Mouse (Mus musculus): ENCODE measurements at regions not wholly inside any gene's neighbourhood (a gene's known extent, or its start where the extent isn't known, plus 50 kb on each side); places are given as distances from the start of the nearest gene placed in this dataset.

GRCm38 (mm10) chr12:110086921-110087320 is 191.9 kb upstream of the Dio3 start:
- H3K27me3 ChIP-seq (ENCODE audit: insufficient read depth, low read length) = no peaks in the 10 kb centered on the region
- H3K4me3 ChIP-seq (ENCODE audit: low read depth, low read length) = no peak overlapping the region
- no peak overlapping the region for H3K27ac ChIP-seq (ENCODE audit: low read depth, low read length)
- no peak for ATAC-seq (ENCODE audit: low FRiP score)
- no peaks in the 10 kb centered on the region for H3K9me3 ChIP-seq (ENCODE audit: low read length)
- no peaks in the 10 kb centered on the region for H3K36me3 ChIP-seq (ENCODE audit: insufficient read depth, low read length)
- 85% methylated on average over 2 of the region's 2 CpGs for WGBS
- TF ChIP-seq CTCF (IDR thresholded peaks at IDR 0.05) = no peak
- no peaks in the 10 kb centered on the region for H3K4me1 ChIP-seq (ENCODE audit: insufficient read depth, low read length)
- DNase-seq (ENCODE audit: low spot score) = no peak
- no peak overlapping the region for H3K4me2 ChIP-seq (ENCODE audit: low read depth, low read length, poor library complexity, severe bottlenecking)
- H3K9ac ChIP-seq (replicated peaks; ENCODE audit: low read length, poor library complexity, severe bottlenecking) = no peak overlapping the region

GRCm38 (mm10) chr12:110087812-110088211 is 191.1 kb upstream of the Dio3 start:
- no peaks in the 10 kb centered on the region for H3K9me3 ChIP-seq (ENCODE audit: low read length)
- H3K9ac ChIP-seq (replicated peaks; ENCODE audit: low read length, poor library complexity, severe bottlenecking) = no peak overlapping the region
- ATAC-seq (ENCODE audit: low FRiP score) (no peak), DNase-seq (ENCODE audit: low spot score) (no peak)
- no peaks in the 10 kb centered on the region for H3K4me1 ChIP-seq (ENCODE audit: insufficient read depth, low read length)
- H3K36me3 ChIP-seq (ENCODE audit: insufficient read depth, low read length) = no peaks in the 10 kb centered on the region
- H3K4me3 ChIP-seq (ENCODE audit: low read depth, low read length) = no peak overlapping the region
- TF ChIP-seq CTCF (IDR thresholded peaks at IDR 0.05) = no peak
- no peak overlapping the region for H3K4me2 ChIP-seq (ENCODE audit: low read depth, low read length, poor library complexity, severe bottlenecking)
- H3K27ac ChIP-seq (ENCODE audit: low read depth, low read length) = no peak overlapping the region
- no peaks in the 10 kb centered on the region for H3K27me3 ChIP-seq (ENCODE audit: insufficient read depth, low read length)

- H3K9me3 ChIP-seq (ENCODE audit: low read length) = peaks cover 8% of the 10 kb centered on the region; the same call in 1 of the 2 replicates
- no peak overlapping the region for H3K9ac ChIP-seq (replicated peaks; ENCODE audit: low read length, poor library complexity, severe bottlenecking)
- DNase-seq (ENCODE audit: low spot score) = no peak
- no peak overlapping the region for H3K4me2 ChIP-seq (ENCODE audit: low read depth, low read length, poor library complexity, severe bottlenecking)
- H3K27me3 ChIP-seq (ENCODE audit: insufficient read depth, low read length) = no peaks in the 10 kb centered on the region
- H3K36me3 ChIP-seq (ENCODE audit: insufficient read depth, low read length) = no peaks in the 10 kb centered on the region
- no peaks in the 10 kb centered on the region for H3K4me1 ChIP-seq (ENCODE audit: insufficient read depth, low read length)
- no peak overlapping the region for H3K27ac ChIP-seq (ENCODE audit: low read depth, low read length)
- no peak for TF ChIP-seq CTCF (IDR thresholded peaks at IDR 0.05)
- 76% methylated on average over 7 of the region's 7 CpGs for WGBS
- ATAC-seq (ENCODE audit: low FRiP score) = no peak
- H3K4me3 ChIP-seq (ENCODE audit: low read depth, low read length) = no peak overlapping the region
Observed at GRCm38 (mm10) chr12:110102186-110102585, 176.7 kb upstream of the Dio3 start.

GRCm38 (mm10) chr12:110112051-110112722 is 166.7 kb upstream of the Dio3 start:
- Histone ChIP-seq H3K36me3 (ENCODE audit: insufficient read depth, low read length) (no peaks in the 10 kb centered on the region), H3K4me3 (ENCODE audit: low read depth, low read length) (no peak overlapping the region), H3K4me2 (ENCODE audit: low read depth, low read length, poor library complexity, severe bottlenecking) (no peak overlapping the region), H3K9me3 (ENCODE audit: low read length) (no peaks in the 10 kb centered on the region), H3K27me3 (ENCODE audit: insufficient read depth, low read length) (no peaks in the 10 kb centered on the region), H3K9ac (replicated peaks; ENCODE audit: low read length, poor library complexity, severe bottlenecking) (no peak overlapping the region), H3K27ac (ENCODE audit: low read depth, low read length) (no peak overlapping the region), H3K4me1 (ENCODE audit: insufficient read depth, low read length) (no peaks in the 10 kb centered on the region)
- DNase-seq (ENCODE audit: low spot score) (no peak), ATAC-seq (ENCODE audit: low FRiP score) (no peak)
- 77% methylated on average over 11 of the region's 11 CpGs for WGBS
- no peak for TF ChIP-seq CTCF (IDR thresholded peaks at IDR 0.05)

- H3K4me1 ChIP-seq (ENCODE audit: insufficient read depth, low read length) = no peaks in the 10 kb centered on the region
- H3K9ac ChIP-seq (replicated peaks; ENCODE audit: low read length, poor library complexity, severe bottlenecking) = no peak overlapping the region
- H3K9me3 ChIP-seq (ENCODE audit: low read length) = no peaks in the 10 kb centered on the region
- DNase-seq (ENCODE audit: low spot score) (no peak), ATAC-seq (ENCODE audit: low FRiP score) (no peak)
- TF ChIP-seq CTCF (IDR thresholded peaks at IDR 0.05) = no peak
- no peak overlapping the region for H3K27ac ChIP-seq (ENCODE audit: low read depth, low read length)
- H3K36me3 ChIP-seq (ENCODE audit: insufficient read depth, low read length) = no peaks in the 10 kb centered on the region
- no peak overlapping the region for H3K4me2 ChIP-seq (ENCODE audit: low read depth, low read length, poor library complexity, severe bottlenecking)
- no peaks in the 10 kb centered on the region for H3K27me3 ChIP-seq (ENCODE audit: insufficient read depth, low read length)
- 91% methylated on average over 7 of the region's 7 CpGs for WGBS
- H3K4me3 ChIP-seq (ENCODE audit: low read depth, low read length) = no peak overlapping the region
Observed at GRCm38 (mm10) chr12:110112723-110113105, 166.2 kb upstream of the Dio3 start.

GRCm38 (mm10) chr12:110120141-110120540 is 158.7 kb upstream of the Dio3 start:
- no peaks in the 10 kb centered on the region for H3K27me3 ChIP-seq (ENCODE audit: insufficient read depth, low read length)
- no peaks in the 10 kb centered on the region for H3K36me3 ChIP-seq (ENCODE audit: insufficient read depth, low read length)
- H3K4me1 ChIP-seq (ENCODE audit: insufficient read depth, low read length) = no peaks in the 10 kb centered on the region
- no peak overlapping the region for H3K27ac ChIP-seq (ENCODE audit: low read depth, low read length)
- ATAC-seq (ENCODE audit: low FRiP score) (no peak), DNase-seq (ENCODE audit: low spot score) (peak; percentile 46)
- H3K9me3 ChIP-seq (ENCODE audit: low read length) = no peaks in the 10 kb centered on the region
- no peak overlapping the region for H3K4me2 ChIP-seq (ENCODE audit: low read depth, low read length, poor library complexity, severe bottlenecking)
- 64% methylated on average over 7 of the region's 7 CpGs for WGBS
- no peak overlapping the region for H3K9ac ChIP-seq (replicated peaks; ENCODE audit: low read length, poor library complexity, severe bottlenecking)
- no peak for TF ChIP-seq CTCF (IDR thresholded peaks at IDR 0.05)
- no peak overlapping the region for H3K4me3 ChIP-seq (ENCODE audit: low read depth, low read length)

Data from midbrain, postnatal 0 days (tissue).